In genomic region chr12:71136130-71136973, GRCm38 (mm10) we compare ENCODE assay signal across 8 mouse cellular contexts. TPM values are rescaled to one million over a fixed set of nuclear protein-coding genes. Genes with fewer than 3 reads are reported as not detected.
DNase-seq lines count a peak whose midpoint lies in the region; ATAC-seq and TF ChIP-seq lines count a peak whose summit lies in the region.

TSS of gene Timm9 (minus strand) at chr12:71136684.
TSS of gene 2700049A03Rik (plus strand) at chr12:71136848.

- peaks cover 27% of the 10 kb centered on the region for H3K4me1 ChIP-seq in embryonic facial prominence, embryonic 13.5 days
- H3K4me1 ChIP-seq in kidney, adult 2 months (ENCODE audit: control insufficient read depth, insufficient read depth, low read length) = peaks cover 6% of the 10 kb centered on the region; the same call in 1 of the 2 replicates
- H3K4me1 ChIP-seq in limb, embryonic 11.5 days (ENCODE audit: control insufficient read depth, insufficient read depth, low read length) = no peaks in the 10 kb centered on the region
- H3K4me1 ChIP-seq in midbrain, embryonic 13.5 days (replicated peaks) = peaks cover 44% of the 10 kb centered on the region

- TF ChIP-seq CTCF in kidney, adult 2 months (conservative IDR thresholded peaks at IDR 0.05; ENCODE audit: insufficient read depth, insufficient read length, low read depth, low read length) = no peak

- peak; percentile 81 for DNase-seq in 3T3-L1 (ENCODE audit: low read depth, low spot score)
- peak; percentile 73 for DNase-seq in adrenal gland, postnatal 25 days
- peak; percentile 84 to 89 for DNase-seq in heart, adult 18-20 months
- peak; percentile 90 for DNase-seq in kidney, adult 2 months
- DNase-seq in limb, embryonic 11.5 days (ENCODE audit: low spot score) = peak; percentile 86
- peak; percentile 72 for DNase-seq in spleen, adult 12 weeks (ENCODE audit: low spot score)

- H3K9ac ChIP-seq in embryonic facial prominence, embryonic 13.5 days = peak within 1 kb of the TSS; percentile 91
- H3K9ac ChIP-seq in limb, embryonic 11.5 days (ENCODE audit: low read length) = peak within 1 kb of the TSS; percentile 63
- peak within 1 kb of the TSS; percentile 86 for H3K9ac ChIP-seq in midbrain, embryonic 13.5 days (replicated peaks)

- peak; percentile 44 for TF ChIP-seq POLR2A in kidney, adult 2 months (IDR thresholded peaks at IDR 0.05; ENCODE audit: low read depth, low read length)

- under 1% methylated on average over 52 of the region's 52 CpGs for WGBS in embryonic facial prominence, embryonic 13.5 days
- under 1% methylated on average over 52 of the region's 52 CpGs for WGBS in kidney, adult 2 months
- under 1% methylated on average over 52 of the region's 52 CpGs for WGBS in limb, embryonic 11.5 days
- WGBS in midbrain, embryonic 13.5 days = under 1% methylated on average over 52 of the region's 52 CpGs

- ATAC-seq in embryonic facial prominence, embryonic 13.5 days (ENCODE audit: insufficient number of reproducible peaks, insufficient read depth, low FRiP score, low TSS enrichment, low read depth) = peak; percentile 73; the same call in 1 of the 2 replicates
- ATAC-seq in limb, embryonic 11.5 days (ENCODE audit: insufficient number of reproducible peaks, low FRiP score, low TSS enrichment, low read depth) = peak; percentile 91
- peak; percentile 95 for ATAC-seq in midbrain, embryonic 13.5 days

- H3K9me3 ChIP-seq in embryonic facial prominence, embryonic 13.5 days = no peaks in the 10 kb centered on the region
- H3K9me3 ChIP-seq in limb, embryonic 11.5 days (ENCODE audit: control insufficient read depth, low read length) = no peaks in the 10 kb centered on the region
- H3K9me3 ChIP-seq in midbrain, embryonic 13.5 days = no peaks in the 10 kb centered on the region

- H3K4me2 ChIP-seq in embryonic facial prominence, embryonic 13.5 days = peak within 1 kb of the TSS; percentile 84
- H3K4me2 ChIP-seq in limb, embryonic 11.5 days (ENCODE audit: low read depth, severe bottlenecking) = peak within 1 kb of the TSS; percentile 64
- peak within 1 kb of the TSS; percentile 88 for H3K4me2 ChIP-seq in midbrain, embryonic 13.5 days (replicated peaks)

- H3K27ac ChIP-seq in embryonic facial prominence, embryonic 13.5 days = peak within 1 kb of the TSS; percentile 72
- peak within 1 kb of the TSS; percentile 74 for H3K27ac ChIP-seq in kidney, adult 2 months (ENCODE audit: insufficient read depth, low read depth, low read length)
- H3K27ac ChIP-seq in limb, embryonic 11.5 days (replicated peaks; ENCODE audit: low read depth, low read length) = peak within 1 kb of the TSS; percentile 43; the same call in 1 of the 2 replicates
- H3K27ac ChIP-seq in midbrain, embryonic 13.5 days = peak within 1 kb of the TSS; percentile 76

- no peaks in the 10 kb centered on the region for H3K27me3 ChIP-seq in embryonic facial prominence, embryonic 13.5 days
- H3K27me3 ChIP-seq in kidney, adult 2 months (replicated peaks; ENCODE audit: control insufficient read depth, insufficient read depth, low read length) = no peaks in the 10 kb centered on the region
- no peaks in the 10 kb centered on the region for H3K27me3 ChIP-seq in limb, embryonic 11.5 days (ENCODE audit: control insufficient read depth, insufficient read depth, low read length)
- no peaks in the 10 kb centered on the region for H3K27me3 ChIP-seq in midbrain, embryonic 13.5 days

- H3K4me3 ChIP-seq in embryonic facial prominence, embryonic 13.5 days = peak within 1 kb of the TSS; percentile 96
- peak within 1 kb of the TSS; percentile 85 for H3K4me3 ChIP-seq in kidney, adult 2 months (ENCODE audit: insufficient read depth, low read depth, low read length)
- peak within 1 kb of the TSS; percentile 58 for H3K4me3 ChIP-seq in limb, embryonic 11.5 days (ENCODE audit: low read depth, low read length)
- peak within 1 kb of the TSS; percentile 82 for H3K4me3 ChIP-seq in midbrain, embryonic 13.5 days (replicated peaks)

- peaks cover 33% of the 10 kb centered on the region for H3K36me3 ChIP-seq in embryonic facial prominence, embryonic 13.5 days
- no peaks in the 10 kb centered on the region for H3K36me3 ChIP-seq in kidney, adult 2 months (ENCODE audit: control insufficient read depth, insufficient read depth, low read length)
- H3K36me3 ChIP-seq in limb, embryonic 11.5 days (ENCODE audit: control insufficient read depth, insufficient read depth, low read length) = peaks cover 17% of the 10 kb centered on the region
- H3K36me3 ChIP-seq in midbrain, embryonic 13.5 days = peaks cover 20% of the 10 kb centered on the region

RNA-seq across cellular contexts. Expression of gene Timm9, which starts in this region (rescaled TPM):
- 46.7 and 51.3 TPM in 2 replicates for total RNA-seq in adrenal gland, postnatal 25 days (2021)
- polyA plus RNA-seq in embryonic facial prominence, embryonic 13.5 days (2015; fragmentation: Nextera tagmentation; extraction: Ambion mirVana) = 85.9 and 91.1 TPM in 2 replicates
- 10 to 100 TPM; 28.8 to 35.2 TPM for total RNA-seq in heart, adult 18-20 months (2021)
- polyA plus RNA-seq in kidney, adult 2 months (2012; rRNA removed) = 18.2 and 25.3 TPM in 2 replicates
- 72.7 and 75.1 TPM in 2 replicates for polyA plus RNA-seq in limb, embryonic 11.5 days (2014; fragmentation: Nextera tagmentation; extraction: Ambion mirVana)
- 80.7 and 85.2 TPM in 2 replicates for polyA plus RNA-seq in midbrain, embryonic 13.5 days (2015; fragmentation: Nextera tagmentation; extraction: Ambion mirVana)

RNA-seq across cellular contexts. Expression of gene 2700049A03Rik, which starts in this region (rescaled TPM):
- total RNA-seq in adrenal gland, postnatal 25 days (2021) = 12.1 and 15.5 TPM in 2 replicates
- 15.7 and 18.6 TPM in 2 replicates for polyA plus RNA-seq in embryonic facial prominence, embryonic 13.5 days (2015; fragmentation: Nextera tagmentation; extraction: Ambion mirVana)
- 1 to 10 TPM; 2.6 to 2.8 TPM for total RNA-seq in heart, adult 18-20 months (2021)
- 2.1 and 2.4 TPM in 2 replicates for polyA plus RNA-seq in kidney, adult 2 months (2012; rRNA removed)
- 23.5 and 23.6 TPM in 2 replicates for polyA plus RNA-seq in limb, embryonic 11.5 days (2014; fragmentation: Nextera tagmentation; extraction: Ambion mirVana)
- 15.0 and 19.4 TPM in 2 replicates for polyA plus RNA-seq in midbrain, embryonic 13.5 days (2015; fragmentation: Nextera tagmentation; extraction: Ambion mirVana)

Comparison
In these comparisons a context has a peak if more than half of its experiments do, and no peak if none do; other contexts are left out.
1. Peak in every context shown above with its lines: DNase-seq, ATAC-seq, H3K4me3 ChIP-seq and H3K27ac ChIP-seq.